Mouse (Mus musculus): ENCODE results near the gene Galntl6.

The Galntl6 gene

GRCm38 (mm10) chr8:58258577-58259315, 653.7 kb downstream of the Galntl6 start:
- no peak for DNase-seq (ENCODE audit: low read depth)

- no peak for DNase-seq (ENCODE audit: low read depth)
Observed at GRCm38 (mm10) chr8:58253620-58254019, 658.8 kb downstream of the Galntl6 start.

GRCm38 (mm10) chr8:58244830-58245229, 667.6 kb downstream of the Galntl6 start:
- DNase-seq (ENCODE audit: low read depth), result no peak

GRCm38 (mm10) chr8:58234220-58234619, 678.2 kb downstream of the Galntl6 start:
- DNase-seq (ENCODE audit: low read depth), result no peak

GRCm38 (mm10) chr8:58228725-58229124, 683.7 kb downstream of the Galntl6 start:
- DNase-seq (ENCODE audit: low read depth), result no peak

- DNase-seq (ENCODE audit: low read depth), result no peak
Observed at GRCm38 (mm10) chr8:58217885-58218284, 694.6 kb downstream of the Galntl6 start.

GRCm38 (mm10) chr8:58189694-58190093, 722.7 kb downstream of the Galntl6 start:
- DNase-seq (ENCODE audit: low read depth), result no peak

- DNase-seq (ENCODE audit: low read depth), result no peak
Observed at GRCm38 (mm10) chr8:58146961-58147360, 765.5 kb downstream of the Galntl6 start.

GRCm38 (mm10) chr8:58086733-58087132, 825.7 kb downstream of the Galntl6 start:
- DNase-seq (ENCODE audit: low read depth), result no peak

- DNase-seq (ENCODE audit: low read depth), result no peak
Observed at GRCm38 (mm10) chr8:58084931-58085330, 827.5 kb downstream of the Galntl6 start.

- no peak for DNase-seq (ENCODE audit: low read depth)
Observed at GRCm38 (mm10) chr8:58081715-58082114, 830.7 kb downstream of the Galntl6 start.

- DNase-seq (ENCODE audit: low read depth), result no peak
Observed at GRCm38 (mm10) chr8:58074611-58075010, 837.8 kb downstream of the Galntl6 start.

- no peak for DNase-seq (ENCODE audit: low read depth)
Observed at GRCm38 (mm10) chr8:58073733-58074132, 838.7 kb downstream of the Galntl6 start.

GRCm38 (mm10) chr8:58032271-58032670, 880.2 kb downstream of the Galntl6 start:
- no peak for DNase-seq (ENCODE audit: low read depth)

GRCm38 (mm10) chr8:58025558-58025957, 886.9 kb downstream of the Galntl6 start:
- DNase-seq (ENCODE audit: low read depth), result no peak

GRCm38 (mm10) chr8:58025094-58025493, 887.3 kb downstream of the Galntl6 start:
- DNase-seq (ENCODE audit: low read depth), result no peak

- DNase-seq (ENCODE audit: low read depth), result no peak
Observed at GRCm38 (mm10) chr8:58023426-58024176, 888.8 kb downstream of the Galntl6 start.

GRCm38 (mm10) chr8:57989428-57990171, 922.8 kb downstream of the Galntl6 start:
- no peak for DNase-seq (ENCODE audit: low read depth)

GRCm38 (mm10) chr8:57977372-57977771, 935.1 kb downstream of the Galntl6 start:
- DNase-seq (ENCODE audit: low read depth), result no peak

GRCm38 (mm10) chr8:57974093-57974492, 938.3 kb downstream of the Galntl6 start:
- DNase-seq (ENCODE audit: low read depth), result no peak

GRCm38 (mm10) chr8:57972832-57973231, 939.6 kb downstream of the Galntl6 start:
- DNase-seq (ENCODE audit: low read depth), result no peak

- no peak for DNase-seq (ENCODE audit: low read depth)
Observed at GRCm38 (mm10) chr8:57966676-57967075, 945.8 kb downstream of the Galntl6 start.

GRCm38 (mm10) chr8:57965508-57965907, 946.9 kb downstream of the Galntl6 start:
- DNase-seq (ENCODE audit: low read depth), result no peak
